Mouse (Mus musculus): ENCODE measurements around the gene Arnt2. TPM values are rescaled to one million over a fixed set of nuclear protein-coding genes. Genes with fewer than 3 reads are reported as not detected.

The Arnt2 gene
- polyA plus RNA-seq, 1 experiment, result 2.5 TPM

- no peaks in the 10 kb centered on the region for H3K4me1 ChIP-seq (ENCODE audit: control insufficient read depth, insufficient read depth, low read length)
- no peak overlapping the region for H3K27ac ChIP-seq (ENCODE audit: control insufficient read depth, insufficient read depth, low read depth, low read length, poor library complexity)
- no peak overlapping the region for H3K4me3 ChIP-seq (replicated peaks; ENCODE audit: control insufficient read depth, low read depth, low read length)
- WGBS, result 71% methylated on average over 6 of the region's 6 CpGs
- TF ChIP-seq POLR2A (IDR thresholded peaks at IDR 0.05; ENCODE audit: borderline replicate concordance, control insufficient read depth, low read depth, low read length), result no peak
- no peak for TF ChIP-seq CTCF (IDR thresholded peaks at IDR 0.05; ENCODE audit: control insufficient read depth, insufficient read depth, low read length)
These were observed 74.0 kb downstream of the Arnt2 start for GRCm38 (mm10) chr7:84335766-84336579.

GRCm38 (mm10) chr7:84333996-84334395 lies 76.0 kb downstream of the Arnt2 start:
- H3K4me1 ChIP-seq (ENCODE audit: control insufficient read depth, insufficient read depth, low read length), result no peaks in the 10 kb centered on the region
- no peak overlapping the region for H3K27ac ChIP-seq (ENCODE audit: control insufficient read depth, insufficient read depth, low read depth, low read length, poor library complexity)
- 68% methylated on average over 3 of the region's 3 CpGs for WGBS
- H3K4me3 ChIP-seq (replicated peaks; ENCODE audit: control insufficient read depth, low read depth, low read length), result no peak overlapping the region
- TF ChIP-seq CTCF (IDR thresholded peaks at IDR 0.05; ENCODE audit: control insufficient read depth, insufficient read depth, low read length), result no peak
- no peak for TF ChIP-seq POLR2A (IDR thresholded peaks at IDR 0.05; ENCODE audit: borderline replicate concordance, control insufficient read depth, low read depth, low read length)

GRCm38 (mm10) chr7:84332295-84333168 lies 77.4 kb downstream of the Arnt2 start:
- 51% methylated on average over 11 of the region's 11 CpGs for WGBS
- Histone ChIP-seq H3K4me3 (replicated peaks; ENCODE audit: control insufficient read depth, low read depth, low read length) (no peak overlapping the region), H3K27ac (ENCODE audit: control insufficient read depth, insufficient read depth, low read depth, low read length, poor library complexity) (no peak overlapping the region), H3K4me1 (ENCODE audit: control insufficient read depth, insufficient read depth, low read length) (no peaks in the 10 kb centered on the region)
- no peak for TF ChIP-seq POLR2A (IDR thresholded peaks at IDR 0.05; ENCODE audit: borderline replicate concordance, control insufficient read depth, low read depth, low read length)
- TF ChIP-seq CTCF (IDR thresholded peaks at IDR 0.05; ENCODE audit: control insufficient read depth, insufficient read depth, low read length), result no peak

- TF ChIP-seq POLR2A (IDR thresholded peaks at IDR 0.05; ENCODE audit: borderline replicate concordance, control insufficient read depth, low read depth, low read length) (no peak), CTCF (IDR thresholded peaks at IDR 0.05; ENCODE audit: control insufficient read depth, insufficient read depth, low read length) (no peak)
- 51% methylated on average over 1 of the region's 1 CpGs for WGBS
- no peak overlapping the region for H3K27ac ChIP-seq (ENCODE audit: control insufficient read depth, insufficient read depth, low read depth, low read length, poor library complexity)
- no peak overlapping the region for H3K4me3 ChIP-seq (replicated peaks; ENCODE audit: control insufficient read depth, low read depth, low read length)
- H3K4me1 ChIP-seq (ENCODE audit: control insufficient read depth, insufficient read depth, low read length), result no peaks in the 10 kb centered on the region
These were observed 80.8 kb downstream of the Arnt2 start for GRCm38 (mm10) chr7:84329174-84329583.

GRCm38 (mm10) chr7:84328770-84329169 lies 81.2 kb downstream of the Arnt2 start:
- H3K27ac ChIP-seq (ENCODE audit: control insufficient read depth, insufficient read depth, low read depth, low read length, poor library complexity), result no peak overlapping the region
- H3K4me1 ChIP-seq (ENCODE audit: control insufficient read depth, insufficient read depth, low read length), result no peaks in the 10 kb centered on the region
- H3K4me3 ChIP-seq (replicated peaks; ENCODE audit: control insufficient read depth, low read depth, low read length), result no peak overlapping the region
- 37% methylated on average over 1 of the region's 1 CpGs for WGBS
- TF ChIP-seq POLR2A (IDR thresholded peaks at IDR 0.05; ENCODE audit: borderline replicate concordance, control insufficient read depth, low read depth, low read length) (no peak), CTCF (IDR thresholded peaks at IDR 0.05; ENCODE audit: control insufficient read depth, insufficient read depth, low read length) (no peak)

- TF ChIP-seq POLR2A (IDR thresholded peaks at IDR 0.05; ENCODE audit: borderline replicate concordance, control insufficient read depth, low read depth, low read length) (no peak), CTCF (IDR thresholded peaks at IDR 0.05; ENCODE audit: control insufficient read depth, insufficient read depth, low read length) (no peak)
- 46% methylated on average over 2 of the region's 2 CpGs for WGBS
- Histone ChIP-seq H3K27ac (ENCODE audit: control insufficient read depth, insufficient read depth, low read depth, low read length, poor library complexity) (no peak overlapping the region), H3K4me1 (ENCODE audit: control insufficient read depth, insufficient read depth, low read length) (no peaks in the 10 kb centered on the region), H3K4me3 (replicated peaks; ENCODE audit: control insufficient read depth, low read depth, low read length) (no peak overlapping the region)
These were observed 84.2 kb downstream of the Arnt2 start for GRCm38 (mm10) chr7:84325570-84326328.

- Histone ChIP-seq H3K4me3 (replicated peaks; ENCODE audit: control insufficient read depth, low read depth, low read length) (no peak overlapping the region), H3K27ac (ENCODE audit: control insufficient read depth, insufficient read depth, low read depth, low read length, poor library complexity) (no peak overlapping the region), H3K4me1 (ENCODE audit: control insufficient read depth, insufficient read depth, low read length) (no peaks in the 10 kb centered on the region)
- TF ChIP-seq POLR2A (IDR thresholded peaks at IDR 0.05; ENCODE audit: borderline replicate concordance, control insufficient read depth, low read depth, low read length) (no peak), CTCF (IDR thresholded peaks at IDR 0.05; ENCODE audit: control insufficient read depth, insufficient read depth, low read length) (no peak)
- 35% methylated on average over 1 of the region's 1 CpGs for WGBS
These were observed 88.4 kb downstream of the Arnt2 start for GRCm38 (mm10) chr7:84321542-84321941.

Data from bone marrow, adult 2 months (tissue).